ENCODE assay signal across 29 mouse cellular contexts in the genomic region with DNA sequence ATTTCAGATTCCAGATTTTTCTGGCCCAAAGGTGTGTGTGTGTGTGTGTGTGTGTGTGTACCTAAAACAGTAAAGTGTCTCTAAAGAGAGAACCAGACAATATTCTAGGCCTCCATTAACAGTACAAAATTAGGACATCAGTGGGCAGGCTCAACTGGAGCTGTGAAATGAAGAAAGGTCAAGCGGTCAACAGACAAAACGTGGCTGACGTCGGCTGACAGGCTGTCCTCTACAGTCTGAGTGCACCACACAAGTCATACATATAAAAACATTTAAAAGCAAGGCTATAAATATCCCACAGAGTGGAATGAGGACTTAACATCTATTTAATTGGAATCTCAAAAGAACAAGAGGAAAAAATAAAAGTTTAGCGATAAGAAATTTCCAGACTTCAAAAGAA. TPM values are rescaled to one million over a fixed set of nuclear protein-coding genes. Genes with fewer than 3 reads are reported as not detected.
"Had no signal": no experiment of that assay in that cellular context is flagged by ENCODE, and none has a peak within 500 bp of the region (broad histone marks: within the 10 kb centered on the region; RNA-seq: fewer than 3 reads in every experiment).

No protein-coding gene starts in this region.

- H3K4me2 ChIP-seq: liver, embryonic 13.5 days; lung, embryonic 15.5 days; midbrain, embryonic 12.5 days; midbrain, embryonic 15.5 days; neural tube, embryonic 12.5 days; neural tube, embryonic 15.5 days had no signal

- H3K4me1 ChIP-seq: liver, embryonic 13.5 days; lung, embryonic 15.5 days; midbrain, embryonic 12.5 days; midbrain, embryonic 15.5 days had no signal

- H3K4me3 ChIP-seq: liver, embryonic 13.5 days; lung, embryonic 15.5 days; midbrain, embryonic 12.5 days; midbrain, embryonic 15.5 days; neural tube, embryonic 12.5 days; neural tube, embryonic 15.5 days had no signal

- H3K9me3 ChIP-seq: liver, embryonic 13.5 days; lung, embryonic 15.5 days; midbrain, embryonic 12.5 days; midbrain, embryonic 15.5 days; neural tube, embryonic 12.5 days; neural tube, embryonic 15.5 days had no signal

- ATAC-seq: midbrain, embryonic 15.5 days had no signal

- H3K27me3 ChIP-seq: liver, embryonic 13.5 days; lung, embryonic 15.5 days; midbrain, embryonic 12.5 days; midbrain, embryonic 15.5 days; neural tube, embryonic 12.5 days; neural tube, embryonic 15.5 days had no signal

- DNase-seq: kidney, adult 2 months; kidney, postnatal 10 days; kidney, postnatal 4 days; left cerebral cortex, postnatal 4 days; liver, embryonic 13.5 days; lung, postnatal 14 days; right cerebral cortex, adult 18-20 months; right cerebral cortex, postnatal 14 days; right cerebral cortex, postnatal 4 days; thymus, adult 2 months; thymus, postnatal 14 days; thymus, postnatal 4 days had no signal

- H3K36me3 ChIP-seq: midbrain, embryonic 15.5 days; neural tube, embryonic 15.5 days had no signal

- H3K9ac ChIP-seq: liver, embryonic 13.5 days; lung, embryonic 15.5 days; midbrain, embryonic 12.5 days; midbrain, embryonic 15.5 days; neural tube, embryonic 12.5 days; neural tube, embryonic 15.5 days had no signal

- H3K27ac ChIP-seq: liver, embryonic 13.5 days; lung, embryonic 15.5 days; macrophage; midbrain, embryonic 12.5 days; midbrain, embryonic 15.5 days; neural tube, embryonic 12.5 days; neural tube, embryonic 15.5 days; stomach, postnatal 0 days had no signal

RNA-seq across cellular contexts. Expression of gene Gm17304, which starts 1.8 kb away (rescaled TPM):
- total RNA-seq: layer of hippocampus, adult 18-20 months; layer of hippocampus, postnatal 14 days; left cerebral cortex, adult 8-10 months; left cerebral cortex, postnatal 14 days; left cerebral cortex, postnatal 4 days; liver, adult 2 months; megakaryocyte, adult 5-6 weeks had no signal
- polyA plus RNA-seq: kidney, adult 2 months; kidney, embryonic 14.5 days; limb, embryonic 14.5 days; liver, adult 2 months; liver, embryonic 13.5 days; liver, embryonic 16.5 days; lung, embryonic 15.5 days; macrophage; midbrain, embryonic 12.5 days; midbrain, embryonic 15.5 days; neural tube, embryonic 12.5 days; neural tube, embryonic 15.5 days; stomach, embryonic 14.5 days; stomach, postnatal 0 days; thymus, adult 2 months had no signal
